Mouse (Mus musculus) heart, embryonic 14.5 days (tissue): ENCODE data around the gene Myt1. TPM values are rescaled to one million over a fixed set of nuclear protein-coding genes. Genes with fewer than 3 reads are reported as not detected.

Experiments
- ATAC-seq: fragments of 200-750 bp; cut with Nextera tagmentation; 2 replicates; pipeline ENCODE4 v1.8.0; 2017; ENCODE audit warnings: low read depth, moderate TSS enrichment; ENCODE audit not compliant: insufficient number of reproducible peaks, insufficient read depth, low FRiP score
- H3K27ac ChIP-seq, 2 experiments: fragments of 200-500 bp in 1 of 2; fragments of 300-500 bp in 1 of 2; sonication (generic) in 1 of 2; replicated peaks in 1 of 2; 2 replicates each; pipeline ENCODE4 v1.5.1; 2012 to 2014; ENCODE audit warnings: low read depth in 2 of 2, low read length in 2 of 2, control low read depth in 1 of 2, mild to moderate bottlenecking in 1 of 2, mixed read lengths in 1 of 2; ENCODE audit not compliant: control insufficient read depth in 1 of 2, insufficient read depth in 1 of 2
- H3K27me3 ChIP-seq: fragments of 300-500 bp; sonication (generic); 2 replicates; pipeline ENCODE4 v1.6.1; 2014; ENCODE audit warnings: mild to moderate bottlenecking, low read length, control low read depth; ENCODE audit not compliant: control insufficient read depth, insufficient read depth
- H3K36me3 ChIP-seq: fragments of 300-500 bp; sonication (generic); 2 replicates; pipeline ENCODE4 v1.6.1; 2014; ENCODE audit warnings: mild to moderate bottlenecking, control low read depth, low read length, mixed read lengths; ENCODE audit not compliant: control insufficient read depth, insufficient read depth
- H3K4me1 ChIP-seq, 2 experiments: fragments of 200-500 bp in 1 of 2; fragments of 300-500 bp in 1 of 2; sonication (generic) in 1 of 2; 2 replicates each; pipeline ENCODE4 v1.6.1; 2012 to 2014; ENCODE audit warnings: low read length in 2 of 2, control low read depth in 1 of 2, mixed read lengths in 1 of 2; ENCODE audit not compliant: control insufficient read depth in 2 of 2, insufficient read depth in 2 of 2
- H3K4me2 ChIP-seq: fragments of 300-500 bp; sonication (generic); 2 replicates; pipeline ENCODE4 v1.6.1; 2014; ENCODE audit warnings: mild to moderate bottlenecking, low read length
- H3K4me3 ChIP-seq, 2 experiments: fragments of 200-500 bp in 1 of 2; fragments of 300-500 bp in 1 of 2; sonication (generic) in 1 of 2; 2 replicates each; pipeline ENCODE4 v1.5.1; 2012 to 2014; ENCODE audit warnings: low read length in 2 of 2, mild to moderate bottlenecking in 2 of 2, control low read depth in 1 of 2, low read depth in 1 of 2, moderate library complexity in 1 of 2; ENCODE audit not compliant: control insufficient read depth in 1 of 2, insufficient read depth in 1 of 2
- H3K9ac ChIP-seq: fragments of 300-500 bp; sonication (generic); 2 replicates; pipeline ENCODE4 v1.6.1; 2014; ENCODE audit warnings: mild to moderate bottlenecking, low read length
- H3K9me3 ChIP-seq: fragments of 300-500 bp; sonication (generic); 2 replicates; pipeline ENCODE4 v1.6.1; 2016; ENCODE audit warnings: low read length, control low read depth; ENCODE audit not compliant: control insufficient read depth
- WGBS: fragments of 180-500 bp; shearing (Covaris S2); extraction: QIAGEN DNeasy Blood & Tissue Kit; methylation state at CpG from one replicate; pipeline ENCODE4 v1.1.7; 2014; 5-methylcytosine and 5-hydroxymethylcytosine counted together
- polyA plus RNA-seq: library from polyadenylated mRNA; unstranded; fragments of >200 nt; fragmentation: Nextera tagmentation; extraction: Ambion mirVana; gene quantifications from 2 replicates; pipeline ENCODE4 v1.2.1, GENCODE M21; 2014

The Myt1 gene
- polyA plus RNA-seq: 0.74 TPM in 1 of 2 replicates, not detected in the other

GRCm38 (mm10) chr2:181763006-181763830 is at the start of gene Myt1:
Gene Myt1, plus strand, starts transcription at chr2:181763332.
- Histone ChIP-seq H3K36me3 (no peaks in the 10 kb centered on the region), H3K9me3 (no peaks in the 10 kb centered on the region), H3K4me1 (no peaks in the 10 kb centered on the region), H3K4me3 (no peak within 1 kb of the TSS), H3K27me3 (peaks cover 28% of the 10 kb centered on the region; the same call in 1 of the 2 replicates), H3K4me2 (no peak within 1 kb of the TSS), H3K9ac (no peak within 1 kb of the TSS), H3K27ac (no peak within 1 kb of the TSS)
- 50% methylated on average over 8 of the region's 8 CpGs for WGBS
- ATAC-seq: no peak

DNA sequence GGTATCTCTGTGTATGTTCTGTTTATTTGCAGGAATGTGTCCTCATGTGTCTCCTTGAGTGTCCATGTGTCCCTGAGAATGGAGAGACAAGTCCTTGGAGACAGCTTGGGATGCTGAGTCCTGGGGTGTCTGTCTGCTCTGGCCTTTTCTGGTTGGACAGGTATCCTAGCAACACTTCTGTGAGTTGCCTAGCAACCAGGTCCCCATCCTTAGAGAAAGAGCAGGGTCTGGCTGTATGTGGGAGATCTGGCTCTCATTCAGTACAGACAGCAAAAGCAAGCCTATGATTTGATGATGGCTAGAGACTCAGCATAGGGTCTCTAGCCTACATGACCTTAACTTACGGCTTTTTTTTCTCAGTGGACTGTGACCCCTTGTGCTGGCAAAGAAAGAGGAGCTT is 49.4 kb upstream of the Myt1 start:
- Histone ChIP-seq H3K4me2 (no peak overlapping the region), H3K9ac (no peak overlapping the region), H3K36me3 (peaks cover 1% of the 10 kb centered on the region; the same call in 1 of the 2 replicates), H3K4me3 (no peak overlapping the region), H3K4me1 (peaks cover 9 to 13% of the 10 kb centered on the region in 2 experiments; a peak in 3 of 4 replicates), H3K27me3 (no peaks in the 10 kb centered on the region), H3K27ac (no peak overlapping the region), H3K9me3 (no peaks in the 10 kb centered on the region)
- 90% methylated on average over 1 of the region's 1 CpGs for WGBS
- no peak for ATAC-seq

GRCm38 (mm10) chr2:181714903-181715326 is 48.2 kb upstream of the Myt1 start, which contains the start of gene Oprl1:
Gene Oprl1, plus strand, starts transcription at chr2:181715016.
- Histone ChIP-seq H3K27me3 (no peaks in the 10 kb centered on the region), H3K9me3 (no peaks in the 10 kb centered on the region), H3K4me2 (peak within 1 kb of the TSS; percentile 62), H3K36me3 (peaks cover 4% of the 10 kb centered on the region; the same call in 1 of the 2 replicates), H3K27ac (peak within 1 kb of the TSS; percentile 69 to 77), H3K4me3 (peak within 1 kb of the TSS; percentile 35 to 42), H3K9ac (peak within 1 kb of the TSS; percentile 66), H3K4me1 (peaks cover 9 to 13% of the 10 kb centered on the region in 2 experiments; a peak in 3 of 4 replicates)
- 0% methylated on average over 7 of the region's 7 CpGs for WGBS
- ATAC-seq: peak; percentile 33; the same call in 1 of the 2 replicates

GRCm38 (mm10) chr2:181715382-181715781 is 47.8 kb upstream of the Myt1 start:
- H3K4me3 ChIP-seq: peak overlapping the region; percentile 35 to 42
- ATAC-seq: no peak
- peak overlapping the region; percentile 69 to 77 for H3K27ac ChIP-seq
- peak overlapping the region; percentile 62 for H3K4me2 ChIP-seq
- H3K36me3 ChIP-seq: peaks cover 4% of the 10 kb centered on the region; the same call in 1 of the 2 replicates
- H3K9ac ChIP-seq: peak overlapping the region; percentile 66
- no peaks in the 10 kb centered on the region for H3K9me3 ChIP-seq
- 56% methylated on average over 3 of the region's 3 CpGs for WGBS
- peaks cover 9 to 13% of the 10 kb centered on the region in 2 experiments; a peak in 3 of 4 replicates for H3K4me1 ChIP-seq
- H3K27me3 ChIP-seq: no peaks in the 10 kb centered on the region

- Histone ChIP-seq H3K9me3 (no peaks in the 10 kb centered on the region), H3K9ac (no peak overlapping the region), H3K27me3 (no peaks in the 10 kb centered on the region), H3K4me2 (no peak overlapping the region), H3K4me1 (peaks cover 9 to 13% of the 10 kb centered on the region in 2 experiments; a peak in 3 of 4 replicates), H3K27ac (no peak overlapping the region), H3K36me3 (peaks cover 7% of the 10 kb centered on the region; the same call in 1 of the 2 replicates), H3K4me3 (no peak overlapping the region)
- ATAC-seq: no peak
- 47% methylated on average over 3 of the region's 3 CpGs for WGBS
These were observed 46.1 kb upstream of the Myt1 start for GRCm38 (mm10) chr2:181716991-181717390.

GRCm38 (mm10) chr2:181720061-181720460 is 43.1 kb upstream of the Myt1 start:
- WGBS: 32% methylated on average over 3 of the region's 3 CpGs
- peaks cover 5 to 7% of the 10 kb centered on the region in 2 experiments; a peak in 3 of 4 replicates for H3K4me1 ChIP-seq
- ATAC-seq: no peak
- H3K27me3 ChIP-seq: no peaks in the 10 kb centered on the region
- H3K4me2 ChIP-seq: no peak overlapping the region
- no peak overlapping the region for H3K27ac ChIP-seq
- H3K9me3 ChIP-seq: no peaks in the 10 kb centered on the region
- no peak overlapping the region for H3K4me3 ChIP-seq
- peaks cover 7% of the 10 kb centered on the region; the same call in 1 of the 2 replicates for H3K36me3 ChIP-seq
- no peak overlapping the region for H3K9ac ChIP-seq

DNA sequence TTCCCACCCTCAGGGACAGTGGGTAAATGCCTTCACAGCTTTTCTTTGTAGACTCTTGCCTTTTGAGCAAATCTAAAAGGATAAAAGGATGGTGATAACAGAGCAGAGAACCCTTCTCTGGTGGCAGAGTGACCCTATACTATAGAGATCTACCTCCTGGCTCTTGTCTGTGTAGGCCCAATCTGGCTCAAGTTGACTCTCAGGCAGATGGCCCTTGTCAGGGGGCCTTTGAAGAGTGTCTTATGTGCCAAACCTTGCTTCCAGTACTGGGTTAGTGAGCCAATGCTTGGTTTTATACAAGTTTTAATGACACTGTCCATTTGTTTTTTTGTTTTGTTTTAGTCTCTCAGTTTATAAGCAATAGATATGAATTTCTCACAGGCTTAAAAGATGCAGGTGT is 41.9 kb upstream of the Myt1 start:
- Histone ChIP-seq H3K27me3 (no peaks in the 10 kb centered on the region), H3K36me3 (peaks cover 7% of the 10 kb centered on the region; the same call in 1 of the 2 replicates), H3K27ac (no peak overlapping the region), H3K4me1 (no peaks in the 10 kb centered on the region; a peak in 1 of 4 replicates), H3K9me3 (no peaks in the 10 kb centered on the region), H3K4me2 (no peak overlapping the region), H3K9ac (no peak overlapping the region), H3K4me3 (no peak overlapping the region)
- no peak for ATAC-seq
